Mouse (Mus musculus) adrenal gland, adult 18-20 months (tissue): ENCODE data around the gene Dhdds. TPM values are rescaled to one million over a fixed set of nuclear protein-coding genes. Genes with fewer than 3 reads are reported as not detected.
"Not testable (repeated sequence)": the region's sequence is repeated elsewhere in the genome, so short reads cannot be mapped to it uniquely, and the experiment has no call there.

ENCODE experiments used
- DNase-seq, 2 experiments: peaks; one replicate each; pipeline ENCODE4 v3.0.0; 2021 to 2022; ENCODE audit warnings: low spot score in 2 of 2
- total RNA-seq, 2 experiments: library from RNA; stranded (reverse); gene quantifications; 1 replicate in 1 of 2; 2 replicates in 1 of 2; pipeline ENCODE4 v1.2.3; 2021

Gene Dhdds
- total RNA-seq, 2 experiments from 2014 or later: 39.1 to 46.2 TPM

DNA sequence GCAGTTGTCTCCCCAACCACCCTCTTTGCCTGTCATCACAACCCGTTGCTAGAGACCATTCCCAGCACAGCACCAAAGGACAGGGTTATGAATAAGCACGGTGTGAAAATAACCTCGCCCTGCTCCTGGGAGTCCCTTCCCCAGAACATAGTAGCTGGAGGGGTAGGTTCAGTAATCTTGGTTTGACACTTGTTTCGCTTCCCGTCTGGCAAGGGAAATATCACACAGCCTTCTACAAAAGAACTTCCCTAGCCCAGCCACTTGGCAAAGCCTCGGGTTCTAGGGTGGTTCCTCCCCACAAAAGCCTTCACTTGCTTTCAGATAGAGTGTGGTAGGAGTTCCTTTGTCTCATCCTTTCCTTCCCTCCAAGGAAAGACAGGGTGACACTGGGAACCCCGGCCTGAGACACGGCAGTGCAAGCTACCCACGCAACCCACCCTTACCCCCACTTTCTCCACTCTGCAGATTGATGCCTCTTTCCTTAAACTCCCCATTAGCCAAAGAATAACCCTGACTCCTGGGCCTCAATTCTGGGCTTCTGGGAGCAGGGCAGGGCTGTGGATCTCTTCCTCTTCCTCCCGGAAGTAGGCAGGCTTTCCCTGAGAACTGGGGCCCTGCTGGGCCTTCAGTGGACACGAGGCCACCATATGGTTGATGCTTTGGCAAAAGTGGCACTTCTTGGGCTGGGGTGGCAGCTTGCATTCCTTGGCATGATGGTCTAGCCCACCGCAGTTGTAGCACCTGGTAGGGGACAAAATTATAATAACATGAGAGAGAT is 5.1 kb upstream of the Dhdds start:
- DNase-seq: no peak

DNA sequence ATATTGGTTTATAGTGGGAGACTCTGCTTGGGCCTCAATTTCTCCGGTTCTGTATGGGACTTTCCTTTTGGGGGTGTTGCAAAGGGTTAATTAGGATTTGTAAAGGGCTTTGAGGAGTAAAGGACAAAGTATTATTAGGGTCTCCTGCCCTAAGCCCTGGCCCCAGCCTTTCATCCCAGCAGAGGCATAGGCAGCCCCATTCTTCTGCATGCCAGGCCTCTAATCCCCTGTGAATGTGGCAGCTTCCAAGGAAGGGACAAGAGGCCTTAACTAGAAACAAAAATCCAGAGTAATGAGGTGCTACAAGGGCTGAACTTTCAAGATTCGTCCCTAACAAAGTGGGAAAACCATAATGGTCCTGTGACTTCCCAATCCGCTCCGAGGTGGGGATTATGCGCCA is 2.2 kb upstream of the Dhdds start:
- no peak for DNase-seq

- no peak for DNase-seq
These were observed 1.5 kb upstream of the Dhdds start for GRCm38 (mm10) chr4:134002246-134002645.

DNA sequence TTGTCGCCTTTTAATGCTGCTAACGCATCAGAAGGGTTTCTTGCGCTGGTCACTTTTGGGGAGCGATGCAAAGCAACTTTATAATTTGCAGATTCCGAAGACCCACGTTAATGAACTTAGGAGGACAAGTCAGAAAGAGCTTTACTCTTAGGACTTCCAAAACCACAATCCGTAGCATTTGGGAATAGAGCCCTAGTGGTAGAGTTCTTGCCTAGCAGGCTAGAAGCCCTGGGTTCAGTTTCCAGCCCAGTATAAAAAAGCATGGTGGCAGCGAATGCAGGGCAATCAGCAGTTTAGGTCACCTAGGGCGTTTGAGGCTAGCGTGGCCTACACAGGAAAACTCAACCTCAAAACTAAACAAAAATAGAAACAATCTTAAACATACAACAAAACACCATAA is 992 bp upstream of the Dhdds start:
- DNase-seq: no peak

- no peak for DNase-seq
These were observed 6.0 kb downstream of the Dhdds start for GRCm38 (mm10) chr4:133994697-133995096.

- no peak for DNase-seq
These were observed 9.5 kb downstream of the Dhdds start for GRCm38 (mm10) chr4:133991087-133991660.

GRCm38 (mm10) chr4:133990035-133990434 is 10.7 kb downstream of the Dhdds start:
- no peak for DNase-seq

DNA sequence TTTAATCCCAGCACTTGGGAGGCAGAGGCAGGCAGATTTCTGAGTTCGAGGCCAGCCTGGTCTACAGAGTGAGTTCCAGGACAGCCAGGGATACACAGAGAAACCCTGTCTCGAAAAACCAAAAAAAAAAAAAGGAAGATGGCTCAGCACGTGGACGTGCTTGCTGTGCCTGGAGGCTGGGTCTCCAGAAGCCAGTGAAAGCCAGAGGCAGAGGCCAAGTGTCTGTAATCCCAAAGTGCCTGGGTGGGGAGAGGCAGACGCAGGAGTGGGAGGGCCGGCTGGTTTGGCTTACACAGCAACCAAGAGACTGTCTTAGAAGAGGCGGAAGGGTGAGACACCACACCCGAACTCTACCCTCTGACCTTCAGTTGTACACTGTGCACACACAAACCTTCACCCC is 12.4 kb downstream of the Dhdds start:
- DNase-seq: not testable (repeated sequence)

- no peak for DNase-seq
These were observed 17.8 kb downstream of the Dhdds start for GRCm38 (mm10) chr4:133982936-133983335.

DNA sequence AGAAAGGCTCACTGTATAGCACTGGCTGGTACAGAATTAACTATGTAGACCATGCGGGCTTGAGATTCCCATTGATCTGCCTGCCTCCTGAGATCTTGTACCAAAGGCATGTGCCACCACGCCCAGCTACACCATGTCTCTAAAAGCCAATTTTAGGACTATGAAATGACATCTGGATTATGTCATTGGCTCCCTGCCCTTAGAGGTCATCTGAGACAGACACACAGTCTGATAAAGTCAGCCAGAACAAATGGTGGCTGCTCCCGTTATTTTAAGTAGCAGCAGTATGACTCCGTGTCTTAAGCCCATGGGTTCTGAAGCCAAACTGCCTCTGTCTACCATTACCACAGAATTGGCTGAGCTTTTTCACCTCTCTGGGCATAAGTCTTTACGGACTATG is 20.2 kb downstream of the Dhdds start:
- no peak for DNase-seq

- DNase-seq: no peak
These were observed 22.6 kb downstream of the Dhdds start for GRCm38 (mm10) chr4:133978021-133978711.

DNA sequence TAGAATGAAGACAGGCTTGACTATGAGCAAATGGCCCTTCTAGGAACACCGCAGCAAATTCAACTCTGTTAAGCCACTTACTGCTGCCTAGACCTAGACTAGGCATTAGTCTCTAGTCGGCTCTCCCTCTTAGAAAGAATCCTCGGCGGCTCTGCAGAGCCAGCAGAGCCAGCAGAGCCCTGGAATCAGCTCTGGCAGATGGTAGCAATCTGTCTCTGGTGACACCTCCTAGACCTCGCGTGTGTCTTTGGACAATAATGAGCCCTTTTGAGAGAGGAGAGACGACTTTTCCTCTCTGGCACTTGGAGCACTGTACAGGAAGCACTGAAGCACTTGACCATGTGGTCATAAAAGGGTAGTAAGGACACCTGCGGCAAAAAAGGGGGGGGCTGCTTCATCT is 29.0 kb downstream of the Dhdds start:
- no peak for DNase-seq

GRCm38 (mm10) chr4:133970876-133971275 is 29.8 kb downstream of the Dhdds start:
- no peak for DNase-seq

GRCm38 (mm10) chr4:133970196-133970595 is 30.5 kb downstream of the Dhdds start:
- no peak for DNase-seq

GRCm38 (mm10) chr4:133969114-133969770 is 31.5 kb downstream of the Dhdds start:
- DNase-seq: no peak

GRCm38 (mm10) chr4:133968150-133968921 is 32.4 kb downstream of the Dhdds start, which contains the start of gene Hmgn2:
Hmgn2 (minus strand) TSS chr4:133968650.
- DNase-seq: peak; percentile 29 to 34

DNA sequence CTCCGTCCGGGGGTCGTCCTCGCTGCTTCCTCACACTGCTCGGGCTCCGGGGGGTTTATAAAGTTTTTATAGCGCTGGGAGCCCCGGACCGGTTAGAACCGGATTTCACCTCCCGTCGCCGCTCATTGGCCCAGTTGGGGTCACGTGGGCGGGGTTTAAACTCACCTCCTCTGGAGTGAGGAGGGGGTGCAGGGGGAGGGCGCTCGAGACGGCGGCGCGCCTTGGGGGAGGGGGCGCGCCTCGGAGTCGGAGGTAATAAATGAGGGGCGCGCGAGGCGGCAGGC is 32.9 kb downstream of the Dhdds start:
- peak; percentile 77 to 81 for DNase-seq

DNA sequence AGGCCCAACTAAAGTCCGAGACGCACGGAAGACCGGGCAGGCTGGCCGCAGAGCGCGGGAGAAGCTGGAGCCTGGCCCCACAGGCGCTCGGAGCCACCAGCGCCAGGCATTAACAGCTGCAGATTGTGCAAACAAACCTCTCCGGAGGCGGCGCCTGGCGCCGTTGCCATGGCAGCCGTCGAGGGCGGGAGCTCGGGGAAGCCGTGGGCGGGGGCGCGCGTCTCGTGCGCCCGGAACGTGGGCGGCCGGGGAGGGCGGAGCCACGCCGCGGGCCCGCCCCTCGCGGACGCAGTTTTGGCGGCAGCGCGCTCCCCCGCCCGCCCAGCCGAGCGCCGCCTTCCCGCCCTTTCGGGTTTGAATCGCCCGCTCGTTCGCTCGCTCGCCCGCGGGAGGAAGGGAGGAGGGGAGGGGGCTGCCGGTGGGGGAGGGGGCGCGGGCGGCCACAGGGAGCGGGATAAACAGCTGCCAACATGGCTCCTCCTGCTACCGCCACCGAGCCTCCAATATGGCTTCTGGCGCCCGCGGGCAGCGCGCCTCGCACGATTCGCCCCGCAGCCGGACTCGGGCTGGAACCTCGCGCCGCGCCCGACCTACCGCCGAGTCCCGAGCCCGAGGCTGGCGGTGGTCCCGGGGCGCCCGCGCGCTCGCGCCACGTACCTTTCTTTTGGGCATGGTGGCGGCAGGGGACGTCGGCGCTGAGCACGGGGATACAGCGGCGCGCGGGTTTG is 33.4 kb downstream of the Dhdds start:
- peak; percentile 98 to 99 for DNase-seq

DNA sequence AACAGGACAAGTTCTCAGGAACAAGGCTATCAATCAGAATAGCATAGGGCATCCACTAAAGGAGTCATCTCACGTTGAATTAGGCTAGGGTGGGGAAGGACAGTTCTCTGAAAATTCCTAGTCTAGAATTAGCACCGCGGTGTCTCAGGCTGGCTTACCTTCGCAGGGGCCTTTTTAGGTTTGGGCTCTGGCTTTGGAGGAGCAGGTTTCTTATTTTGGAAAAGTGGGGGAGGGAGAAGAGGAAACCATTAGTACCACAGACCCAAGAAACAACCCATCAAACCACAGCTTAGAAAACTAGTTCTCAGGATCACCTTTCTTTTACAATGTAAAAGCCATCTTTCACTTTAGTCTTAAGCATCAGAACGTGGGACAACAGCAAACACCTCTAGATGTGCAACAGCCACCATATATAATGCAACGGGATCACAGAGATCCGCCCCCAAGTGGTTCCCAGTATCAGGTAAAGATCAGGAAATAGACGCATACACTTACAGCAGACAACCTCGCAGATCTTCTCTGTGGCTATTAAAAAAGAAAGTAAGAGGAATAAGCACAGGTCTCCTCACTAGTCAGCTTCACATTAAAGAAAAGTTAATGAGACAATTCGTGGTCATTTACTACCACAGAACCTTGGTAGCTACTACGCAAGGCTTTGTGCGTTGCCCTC is 34.3 kb downstream of the Dhdds start:
- no peak for DNase-seq

DNA sequence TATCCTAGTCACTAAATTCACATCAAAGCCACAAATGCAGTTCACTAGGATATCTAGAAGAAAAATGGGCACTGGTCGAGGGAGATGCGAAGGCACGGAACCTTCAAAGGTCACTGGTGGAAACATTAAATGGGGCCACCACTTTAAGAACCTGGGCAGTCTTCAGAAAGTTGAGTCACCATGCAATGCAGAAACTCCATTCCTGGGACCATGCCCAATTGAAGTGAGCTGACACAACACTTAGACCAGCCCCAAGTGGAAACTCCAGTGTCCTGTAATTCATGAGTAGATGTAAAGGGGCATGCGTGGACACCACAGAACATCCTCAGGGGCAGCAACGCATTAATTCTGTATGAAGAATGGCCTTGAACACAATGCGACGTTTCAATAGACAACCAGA is 38.2 kb downstream of the Dhdds start:
- DNase-seq: no peak
